Mouse (Mus musculus) forebrain, embryonic 11.5 days (tissue): Measurements from ENCODE around the gene Fut8. TPM values are rescaled to one million over a fixed set of nuclear protein-coding genes. Genes with fewer than 3 reads are reported as not detected.
"Not testable (repeated sequence)": the region's sequence is repeated elsewhere in the genome, so short reads cannot be mapped to it uniquely, and the experiment has no call there.

ENCODE experiments used
- ATAC-seq: fragments of 200-750 bp; cut with Nextera tagmentation; replicated peaks from 2 replicates; pipeline ENCODE4 v1.8.0; 2017; ENCODE audit warnings: moderate TSS enrichment; ENCODE audit not compliant: low FRiP score
- DNase-seq: peaks from one replicate; pipeline ENCODE4 v3.0.0-alpha.2; 2017; ENCODE audit warnings: low spot score
- H3K27ac ChIP-seq: fragments of 300-500 bp; sonication (generic); 2 replicates; pipeline ENCODE4 v1.5.1; 2014; ENCODE audit warnings: low read depth, low read length
- H3K27me3 ChIP-seq: fragments of 300-500 bp; sonication (generic); 2 replicates; pipeline ENCODE4 v1.6.1; 2014; ENCODE audit warnings: mild to moderate bottlenecking, low read length, mixed read lengths; ENCODE audit not compliant: control insufficient read depth, insufficient read depth
- H3K36me3 ChIP-seq: fragments of 300-500 bp; sonication (generic); 2 replicates; pipeline ENCODE4 v1.6.1; 2014; ENCODE audit warnings: mild to moderate bottlenecking, low read length, moderate library complexity, mixed read lengths; ENCODE audit not compliant: control insufficient read depth, insufficient read depth
- H3K4me1 ChIP-seq: fragments of 300-500 bp; sonication (generic); replicated peaks from 2 replicates; pipeline ENCODE4 v1.6.1; 2014; ENCODE audit warnings: low read length, mixed read lengths; ENCODE audit not compliant: control insufficient read depth, insufficient read depth
- H3K4me2 ChIP-seq: fragments of 300-500 bp; sonication (generic); 2 replicates; pipeline ENCODE4 v1.6.1; 2014; ENCODE audit warnings: low read depth, mild to moderate bottlenecking, low read length, moderate library complexity, mixed read lengths; ENCODE audit not compliant: severe bottlenecking
- H3K4me3 ChIP-seq: fragments of 300-500 bp; sonication (generic); 2 replicates; pipeline ENCODE4 v1.5.1; 2014; ENCODE audit warnings: low read depth, low read length
- H3K9ac ChIP-seq: fragments of 300-500 bp; sonication (generic); 2 replicates; pipeline ENCODE4 v1.6.1; 2014; ENCODE audit warnings: low read length
- H3K9me3 ChIP-seq: fragments of 300-500 bp; sonication (generic); 2 replicates; pipeline ENCODE4 v1.6.1; 2016; ENCODE audit warnings: low read length, mixed read lengths; ENCODE audit not compliant: control insufficient read depth
- WGBS: fragments of 180-500 bp; shearing (Covaris S2); extraction: QIAGEN DNeasy Blood & Tissue Kit; methylation state at CpG from one replicate; pipeline ENCODE4 v1.1.7; 2014; 5-methylcytosine and 5-hydroxymethylcytosine counted together
- polyA plus RNA-seq: library from polyadenylated mRNA; unstranded; fragments of >200 nt; fragmentation: Nextera tagmentation; extraction: Ambion mirVana; gene quantifications from 2 replicates; pipeline ENCODE4 v1.2.1, GENCODE M21; 2014

Gene Fut8
- polyA plus RNA-seq, 1 experiment from 2014 or later: 34.3 TPM

DNA sequence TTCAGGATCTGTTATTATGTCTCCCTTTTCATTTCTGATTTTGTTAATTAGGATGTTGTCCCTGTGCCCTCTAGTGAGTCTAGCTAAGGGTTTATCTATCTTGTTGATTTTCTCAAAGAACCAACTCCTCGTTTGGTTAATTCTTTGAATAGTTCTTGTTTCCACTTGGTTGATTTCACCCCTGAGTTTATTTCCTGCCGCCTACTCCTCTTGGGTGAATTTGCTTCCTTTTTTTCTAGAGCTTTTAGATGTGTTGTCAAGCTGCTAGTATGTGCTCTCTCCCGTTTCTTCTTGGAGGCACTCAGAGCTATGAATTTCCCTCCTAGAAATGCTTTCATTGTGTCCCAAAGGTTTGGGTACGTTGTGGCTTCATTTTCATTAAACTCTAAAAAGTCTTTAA is 286.1 kb downstream of the Fut8 start:
- not testable (repeated sequence) for H3K27ac ChIP-seq, H3K4me2 ChIP-seq, ATAC-seq, H3K9me3 ChIP-seq, H3K36me3 ChIP-seq, H3K4me3 ChIP-seq, DNase-seq, H3K9ac ChIP-seq, H3K4me1 ChIP-seq, H3K27me3 ChIP-seq
- 55% methylated on average over 3 of the region's 4 CpGs for WGBS
